Mouse (Mus musculus) liver, embryonic 15.5 days (tissue): Measurements from ENCODE around the gene Tinagl1. TPM values are rescaled to one million over a fixed set of nuclear protein-coding genes. Genes with fewer than 3 reads are reported as not detected.

ENCODE experiments used
- ATAC-seq: fragments of 200-750 bp; cut with Nextera tagmentation; 2 replicates; pipeline ENCODE4 v1.8.0; 2017; ENCODE audit warnings: moderate number of reproducible peaks, mild to moderate bottlenecking, moderate library complexity; ENCODE audit not compliant: insufficient read depth
- H3K27ac ChIP-seq: fragments of 300-500 bp; sonication (generic); replicated peaks from 2 replicates; pipeline ENCODE4 v1.5.1; 2015; ENCODE audit warnings: mild to moderate bottlenecking, inconsistent platforms
- H3K27me3 ChIP-seq: fragments of 300-500 bp; sonication (generic); 2 replicates; pipeline ENCODE4 v1.6.1; 2015; ENCODE audit warnings: mild to moderate bottlenecking, inconsistent platforms
- H3K36me3 ChIP-seq: fragments of 300-500 bp; sonication (generic); replicated peaks from 2 replicates; pipeline ENCODE4 v1.6.1; 2015; ENCODE audit warnings: moderate library complexity, mild to moderate bottlenecking, inconsistent platforms
- H3K4me1 ChIP-seq: fragments of 300-500 bp; sonication (generic); replicated peaks from 2 replicates; pipeline ENCODE4 v1.6.1; 2015; ENCODE audit warnings: inconsistent platforms
- H3K4me2 ChIP-seq: fragments of 300-500 bp; sonication (generic); 2 replicates; pipeline ENCODE4 v1.6.1; 2015; ENCODE audit warnings: moderate library complexity, mild to moderate bottlenecking, inconsistent platforms
- H3K4me3 ChIP-seq: fragments of 300-500 bp; sonication (generic); replicated peaks from 2 replicates; pipeline ENCODE4 v1.5.1; 2015; ENCODE audit warnings: mild to moderate bottlenecking, inconsistent platforms
- H3K9ac ChIP-seq: fragments of 300-500 bp; sonication (generic); 2 replicates; pipeline ENCODE4 v1.6.1; 2015; ENCODE audit warnings: moderate library complexity, mild to moderate bottlenecking, inconsistent platforms
- H3K9me3 ChIP-seq: fragments of 300-500 bp; sonication (generic); replicated peaks from 2 replicates; pipeline ENCODE4 v1.6.1; 2016; ENCODE audit warnings: inconsistent platforms
- WGBS: fragments of 180-500 bp; shearing (Covaris S2); methylation state at CpG from one replicate; pipeline ENCODE4 v1.1.7; 2015; ENCODE audit warnings: mixed read lengths; ENCODE audit not compliant: insufficient replicate concordance; 5-methylcytosine and 5-hydroxymethylcytosine counted together
- polyA plus RNA-seq: library from polyadenylated mRNA; unstranded; fragments of >200 nt; fragmentation: Nextera tagmentation; extraction: Ambion mirVana; gene quantifications from 2 replicates; pipeline ENCODE4 v1.2.1, GENCODE M21; 2015

Tinagl1 gene
- polyA plus RNA-seq, 1 experiment from 2014 or later, result 41.1 TPM

DNA sequence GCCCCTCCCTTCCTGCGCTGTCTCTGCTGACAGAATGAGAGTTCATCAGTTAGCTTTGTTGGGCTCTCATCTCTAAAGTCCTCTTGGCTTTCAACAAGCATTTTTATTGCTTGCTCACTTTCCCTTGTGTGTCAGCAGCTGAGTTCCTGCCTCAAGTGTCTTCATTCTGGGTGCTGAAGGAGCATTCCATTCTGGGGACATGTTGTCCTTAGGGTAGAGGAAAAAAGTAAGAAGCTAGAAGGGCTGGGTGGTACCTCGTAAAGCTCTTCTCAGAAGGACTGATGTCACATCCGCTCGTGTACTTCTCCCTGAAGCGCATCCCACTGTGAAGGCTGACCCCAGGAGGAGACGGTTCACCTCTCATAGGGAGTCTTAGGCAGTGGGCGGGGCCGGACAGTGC is 53.4 kb downstream of the Tinagl1 start:
- Histone ChIP-seq H3K27ac (no peak overlapping the region), H3K4me2 (no peak overlapping the region), H3K36me3 (peaks cover 57% of the 10 kb centered on the region), H3K9me3 (no peaks in the 10 kb centered on the region), H3K4me3 (no peak overlapping the region), H3K27me3 (no peaks in the 10 kb centered on the region), H3K4me1 (peaks cover 7% of the 10 kb centered on the region; the same call in 1 of the 2 replicates), H3K9ac (no peak overlapping the region)
- no peak for ATAC-seq
- 85% methylated on average over 8 of the region's 8 CpGs for WGBS

DNA sequence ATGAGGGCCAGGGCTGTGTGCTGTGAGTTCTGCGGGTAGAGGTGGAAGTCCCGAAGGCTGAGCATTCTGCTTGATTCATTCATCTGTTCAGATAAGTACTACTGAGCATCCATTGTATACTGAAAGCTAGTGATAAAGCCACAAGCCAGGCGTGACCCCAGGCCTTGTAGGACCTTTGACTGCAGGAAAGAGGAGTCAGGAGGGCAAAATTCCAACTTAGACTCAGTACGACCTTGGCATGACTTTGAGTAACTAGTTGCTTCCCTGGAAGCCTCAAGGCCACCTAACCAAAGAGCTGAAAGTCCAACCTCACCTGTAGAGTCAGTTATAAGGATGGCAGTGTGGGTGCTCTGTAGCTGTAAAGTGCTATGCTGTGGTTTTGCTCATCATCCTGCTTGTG is 54.2 kb downstream of the Tinagl1 start:
- Histone ChIP-seq H3K4me2 (no peak overlapping the region), H3K4me1 (peaks cover 14% of the 10 kb centered on the region; the same call in 1 of the 2 replicates), H3K36me3 (peaks cover 53% of the 10 kb centered on the region), H3K9ac (no peak overlapping the region), H3K9me3 (no peaks in the 10 kb centered on the region), H3K27ac (no peak overlapping the region), H3K27me3 (no peaks in the 10 kb centered on the region), H3K4me3 (no peak overlapping the region)
- WGBS, result 60% methylated on average over 4 of the region's 4 CpGs
- ATAC-seq, result no peak

Other genes with a start within 250 kb of the Tinagl1 start
- gene Spocd1, start 245.9 kb downstream of the Tinagl1 start, polyA plus RNA-seq, result not detected in 2 replicates
- 0.06 and 0.22 TPM in 2 replicates for gene Adgrb2, start 190.3 kb downstream of the Tinagl1 start, polyA plus RNA-seq
- gene Col16a1, start 127.3 kb downstream of the Tinagl1 start, polyA plus RNA-seq, result 3.4 and 3.6 TPM in 2 replicates
- gene Pef1, start 72.6 kb downstream of the Tinagl1 start, polyA plus RNA-seq, result 41.2 and 46.9 TPM in 2 replicates
- gene Hcrtr1, start 35.8 kb downstream of the Tinagl1 start, polyA plus RNA-seq, result not detected in 2 replicates
- not detected in 2 replicates for gene Gm853, start 47.3 kb upstream of the Tinagl1 start, polyA plus RNA-seq
- gene Serinc2, start 104.1 kb upstream of the Tinagl1 start, polyA plus RNA-seq, result 1.1 and 1.3 TPM in 2 replicates
- 4.0 and 4.5 TPM in 2 replicates for gene Fabp3, start 133.5 kb upstream of the Tinagl1 start, polyA plus RNA-seq
- gene Gm10570, start 133.6 kb upstream of the Tinagl1 start, polyA plus RNA-seq, result not detected in 2 replicates
- gene Zcchc17, start 184.8 kb upstream of the Tinagl1 start, polyA plus RNA-seq, result 27.4 and 31.9 TPM in 2 replicates
- gene Snrnp40, start 185.0 kb upstream of the Tinagl1 start, polyA plus RNA-seq, result 69.1 and 70.6 TPM in 2 replicates